Comparison of ENCODE assay signal across 36 mouse cellular contexts in the genomic region with DNA sequence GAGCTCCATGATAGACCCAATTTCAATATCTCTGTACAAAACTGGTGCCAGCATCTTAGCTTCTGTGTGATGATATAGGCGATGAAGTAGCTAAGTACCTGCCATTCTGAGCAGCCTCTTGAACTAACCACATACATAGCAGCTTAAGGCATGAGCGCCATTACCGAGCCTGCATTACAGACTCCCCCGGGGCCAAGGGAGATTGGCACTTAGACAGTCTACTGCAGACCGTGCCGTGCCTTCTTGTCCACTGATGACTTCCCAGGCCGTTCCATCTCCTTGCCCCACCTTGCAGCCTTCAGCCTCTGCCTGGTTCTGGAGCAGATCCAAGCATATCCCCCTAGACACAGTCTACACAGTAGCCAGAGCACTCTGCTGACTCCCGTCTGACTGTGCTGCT. TPM values are rescaled to one million over a fixed set of nuclear protein-coding genes. Genes with fewer than 3 reads are reported as not detected.
"Had no signal": no experiment of that assay in that cellular context is flagged by ENCODE, and none has a peak within 500 bp of the region (broad histone marks: within the 10 kb centered on the region; RNA-seq: fewer than 3 reads in every experiment).

No protein-coding gene starts in this region.

- H3K36me3 ChIP-seq: heart, embryonic 10.5 days; heart, embryonic 12.5 days; heart, embryonic 13.5 days; heart, embryonic 15.5 days; hindbrain, embryonic 10.5 days; hindbrain, embryonic 12.5 days; hindbrain, embryonic 15.5 days; intestine, embryonic 15.5 days; kidney, embryonic 15.5 days had no signal

- ATAC-seq: hindbrain, postnatal 0 days; inflammation-experienced regulatory T-cells, adult 6 months; intestine, embryonic 15.5 days; intestine, embryonic 16.5 days; intestine, postnatal 0 days had no signal

- H3K9me3 ChIP-seq: heart, embryonic 10.5 days; heart, embryonic 12.5 days; heart, embryonic 13.5 days; heart, embryonic 15.5 days; hindbrain, embryonic 10.5 days; hindbrain, embryonic 12.5 days; hindbrain, embryonic 15.5 days; intestine, embryonic 15.5 days; kidney, embryonic 15.5 days had no signal

- DNase-seq: heart, postnatal 10 days; heart, postnatal 36 days; heart, postnatal 4 days; kidney, adult 11 months; kidney, adult 18-20 months; kidney, adult 2 months; kidney, adult 8-10 months; kidney, adult 9 months; kidney, postnatal 10 days; kidney, postnatal 14 days; kidney, postnatal 25 days; kidney, postnatal 36 days; kidney, postnatal 4 days; layer of hippocampus, adult 9-11 months; layer of hippocampus, postnatal 36 days had no signal

- H3K4me2 ChIP-seq: heart, embryonic 11.5 days; heart, embryonic 12.5 days; heart, embryonic 13.5 days; heart, embryonic 15.5 days; hindbrain, embryonic 12.5 days; hindbrain, embryonic 14.5 days; hindbrain, embryonic 15.5 days; intestine, embryonic 15.5 days; kidney, embryonic 15.5 days had no signal

- H3K4me3 ChIP-seq: heart, embryonic 10.5 days; heart, embryonic 12.5 days; heart, embryonic 13.5 days; heart, embryonic 15.5 days; hindbrain, embryonic 10.5 days; hindbrain, embryonic 12.5 days; hindbrain, embryonic 15.5 days; intestine, embryonic 15.5 days; kidney, embryonic 15.5 days; layer of hippocampus, adult 2 months; left cerebral cortex, adult 2 months had no signal

- H3K4me1 ChIP-seq: heart, embryonic 12.5 days; hindbrain, embryonic 10.5 days; hindbrain, embryonic 12.5 days; hindbrain, embryonic 15.5 days; intestine, embryonic 15.5 days; kidney, embryonic 15.5 days had no signal

- H3K9ac ChIP-seq: heart, embryonic 12.5 days; heart, embryonic 13.5 days; heart, embryonic 15.5 days; hindbrain, embryonic 12.5 days; hindbrain, embryonic 14.5 days; hindbrain, embryonic 15.5 days; intestine, embryonic 15.5 days; kidney, embryonic 15.5 days had no signal

- H3K27me3 ChIP-seq: hindbrain, embryonic 15.5 days had no signal

- H3K27ac ChIP-seq: heart, embryonic 10.5 days; heart, embryonic 13.5 days; heart, embryonic 15.5 days; hindbrain, embryonic 10.5 days; hindbrain, embryonic 12.5 days; hindbrain, embryonic 14.5 days; hindbrain, embryonic 15.5 days; hindbrain, postnatal 0 days; intestine, embryonic 15.5 days; kidney, embryonic 15.5 days; kidney, postnatal 0 days; layer of hippocampus, adult 2 months; left cerebral cortex, adult 2 months had no signal

RNA-seq across cellular contexts. Expression of a gene that starts 7.0 kb away (rescaled TPM):
- total RNA-seq: heart, adult 8-10 months; heart, postnatal 10 days; heart, postnatal 25 days; heart, postnatal 36 days; heart, postnatal 4 days; hematopoietic stem cell, adult 5-6 weeks had no signal
- polyA plus RNA-seq: heart, embryonic 13.5 days; inflammation-experienced regulatory T-cells, adult 6 months; kidney, adult 2 months had no signal
